Mouse (Mus musculus): ENCODE results near the gene Dpysl4.

DNA sequence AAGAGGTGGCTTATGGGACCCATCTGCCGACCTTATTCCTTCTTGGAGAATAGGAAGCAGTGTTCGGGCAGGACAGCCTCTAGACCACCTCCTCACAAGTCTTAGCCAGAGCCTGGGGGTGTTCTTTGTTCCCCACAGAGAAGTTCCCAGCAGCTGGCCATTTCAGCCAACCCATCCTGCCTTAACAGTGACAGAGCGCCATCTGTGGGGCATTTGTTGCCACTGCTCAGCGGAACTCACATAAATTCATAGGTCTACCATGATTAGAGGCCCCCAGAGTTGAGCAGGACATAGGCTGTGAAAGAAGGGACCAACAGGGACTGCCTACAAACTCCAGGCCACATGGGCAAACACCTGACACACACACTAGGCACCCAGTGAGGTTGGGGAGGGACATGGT lies 22.4 kb upstream of the Dpysl4 start:
- TF ChIP-seq CTCF (IDR thresholded peaks at IDR 0.05; ENCODE audit: low read depth) (peak; percentile 55), EP300 (IDR thresholded peaks at IDR 0.05; ENCODE audit: low read depth) (no peak)

Data from liver, postnatal 0 days (tissue).